Comparison of ENCODE assay signal across 12 mouse cellular contexts in the genomic region with DNA sequence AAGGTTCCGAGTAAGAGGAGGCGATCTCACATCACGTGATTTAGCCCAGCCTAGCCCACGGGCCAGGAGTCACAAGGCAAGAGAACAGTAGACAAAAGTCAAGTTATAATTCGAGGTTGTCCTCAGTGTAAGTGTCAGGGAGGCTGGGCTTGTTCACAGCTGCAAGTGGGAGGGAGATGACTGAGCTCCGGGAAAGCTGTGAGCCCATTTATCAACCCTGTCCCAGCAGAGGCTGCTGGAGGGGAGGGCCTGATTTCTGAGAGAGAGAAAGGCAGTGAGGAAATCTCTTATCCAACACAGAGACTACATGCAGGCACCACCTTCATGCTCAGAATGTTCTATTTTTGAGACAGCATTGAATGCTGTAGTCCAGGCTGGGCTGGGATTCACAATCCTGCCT. TPM values are rescaled to one million over a fixed set of nuclear protein-coding genes. Genes with fewer than 3 reads are reported as not detected.
DNase-seq lines count a peak whose midpoint lies in the region; ATAC-seq lines count a peak whose summit lies in the region.
"Had no signal": no experiment of that assay in that cellular context is flagged by ENCODE, and none has a peak within 500 bp of the region (broad histone marks: within the 10 kb centered on the region; RNA-seq: fewer than 3 reads in every experiment).

No protein-coding gene starts in this region.

- peaks cover 7% of the 10 kb centered on the region; the same call in 1 of the 2 replicates for H3K4me1 ChIP-seq in neural tube, embryonic 14.5 days (ENCODE audit: control insufficient read depth, insufficient read depth, low read length)
- peaks cover 27% of the 10 kb centered on the region for H3K4me1 ChIP-seq in midbrain, embryonic 10.5 days

- no peak overlapping the region for H3K4me2 ChIP-seq in neural tube, embryonic 14.5 days (ENCODE audit: low read depth, low read length)
- H3K4me2 ChIP-seq: midbrain, embryonic 15.5 days had no signal

- ATAC-seq in neural tube, embryonic 14.5 days (ENCODE audit: low read depth) = no peak
- ATAC-seq: hindbrain, postnatal 0 days; midbrain, embryonic 15.5 days had no signal

- no peaks in the 10 kb centered on the region for H3K27me3 ChIP-seq in neural tube, embryonic 14.5 days (ENCODE audit: control insufficient read depth, insufficient read depth, low read length)
- H3K27me3 ChIP-seq in midbrain, embryonic 10.5 days (ENCODE audit: low read depth, poor library complexity, severe bottlenecking) = no peaks in the 10 kb centered on the region
- H3K27me3 ChIP-seq: midbrain, embryonic 15.5 days had no signal

- WGBS in neural tube, embryonic 14.5 days = 12% methylated on average over 6 of the region's 6 CpGs
- WGBS in midbrain, embryonic 10.5 days = 63% methylated on average over 6 of the region's 6 CpGs

- peak; percentile 31 for DNase-seq in embryo, embryonic 10.5 days (ENCODE audit: low spot score)
- DNase-seq in embryo, embryonic 11 days = no peak
- peak; percentile 53 to 57 for DNase-seq in right cerebral cortex, adult 2 months (ENCODE audit: low spot score in 2 of 2)
- no peak for DNase-seq in right cerebral cortex, postnatal 4 days
- DNase-seq in left cerebral cortex, postnatal 25 days (ENCODE audit: low spot score in 2 of 2) = peak; percentile 49 to 87
- DNase-seq in cerebellum, adult 11 months = no peak
- DNase-seq in midbrain, embryonic 10.5 days (ENCODE audit: low spot score) = no peak
- DNase-seq: cerebellum, adult 8-10 months; heart, adult 2 months had no signal

- no peaks in the 10 kb centered on the region for H3K36me3 ChIP-seq in neural tube, embryonic 14.5 days (ENCODE audit: control insufficient read depth, insufficient read depth, low read length)
- H3K36me3 ChIP-seq in midbrain, embryonic 10.5 days = no peaks in the 10 kb centered on the region
- H3K36me3 ChIP-seq: midbrain, embryonic 15.5 days had no signal

- H3K9ac ChIP-seq in neural tube, embryonic 14.5 days (replicated peaks; ENCODE audit: low read depth, low read length) = 0 out of 2 replicates have a peak overlapping the region, but pooled peaks have one; percentile 16
- H3K9ac ChIP-seq: midbrain, embryonic 15.5 days had no signal

- no peak overlapping the region for H3K4me3 ChIP-seq in neural tube, embryonic 14.5 days (ENCODE audit: low read depth, low read length)
- H3K4me3 ChIP-seq in midbrain, embryonic 10.5 days = no peak overlapping the region
- H3K4me3 ChIP-seq: heart, adult 2 months; midbrain, embryonic 15.5 days had no signal

- H3K27ac ChIP-seq in neural tube, embryonic 14.5 days (ENCODE audit: low read depth, low read length) = no peak overlapping the region
- no peak overlapping the region for H3K27ac ChIP-seq in midbrain, embryonic 10.5 days (replicated peaks)
- H3K27ac ChIP-seq: heart, adult 2 months; hindbrain, postnatal 0 days; midbrain, embryonic 15.5 days had no signal

- no peaks in the 10 kb centered on the region for H3K9me3 ChIP-seq in neural tube, embryonic 14.5 days (ENCODE audit: control insufficient read depth, low read length)
- no peaks in the 10 kb centered on the region for H3K9me3 ChIP-seq in midbrain, embryonic 10.5 days (replicated peaks)
- H3K9me3 ChIP-seq: midbrain, embryonic 15.5 days had no signal

- intact Hi-C loops in left cerebral cortex, postnatal 25 days (cut with DNase I) = no loop called here

RNA-seq across cellular contexts. Expression of a gene that starts 15.9 kb away (rescaled TPM):
- 10 to 100 TPM; 17.0 to 17.8 TPM for total RNA-seq in left cerebral cortex, postnatal 25 days (2021)
- polyA plus RNA-seq in neural tube, embryonic 14.5 days (2014; fragmentation: Nextera tagmentation; extraction: Ambion mirVana) = 4.6 and 5.3 TPM in 2 replicates
- 2.8 and 3.4 TPM in 2 replicates for polyA plus RNA-seq in midbrain, embryonic 10.5 days (2016; fragmentation: Nextera tagmentation; extraction: Ambion mirVana)

RNA-seq across cellular contexts. Expression of a gene that starts 39.9 kb away (rescaled TPM):
- total RNA-seq in left cerebral cortex, postnatal 25 days (2021) = 10 to 100 TPM; 17.7 to 18.8 TPM
- 10.8 and 11.4 TPM in 2 replicates for polyA plus RNA-seq in neural tube, embryonic 14.5 days (2014; fragmentation: Nextera tagmentation; extraction: Ambion mirVana)
- 18.6 and 18.8 TPM in 2 replicates for polyA plus RNA-seq in midbrain, embryonic 10.5 days (2016; fragmentation: Nextera tagmentation; extraction: Ambion mirVana)

RNA-seq across cellular contexts. Expression of a gene that starts 44.2 kb away (rescaled TPM):
- 1 to 10 TPM; 1.9 to 2.0 TPM for total RNA-seq in left cerebral cortex, postnatal 25 days (2021)
- 0.50 and 1.8 TPM in 2 replicates for polyA plus RNA-seq in neural tube, embryonic 14.5 days (2014; fragmentation: Nextera tagmentation; extraction: Ambion mirVana)
- polyA plus RNA-seq in midbrain, embryonic 10.5 days (2016; fragmentation: Nextera tagmentation; extraction: Ambion mirVana) = 1.0 and 1.3 TPM in 2 replicates

Comparison
In these comparisons a context has a peak if more than half of its experiments do, and no peak if none do; other contexts are left out.
1. DNase-seq: peak in embryo, embryonic 10.5 days (single experiment), right cerebral cortex, adult 2 months (2 of 2) and left cerebral cortex, postnatal 25 days (2 of 2); none in embryo, embryonic 11 days (single experiment), right cerebral cortex, postnatal 4 days (single experiment), cerebellum, adult 11 months (single experiment) and midbrain, embryonic 10.5 days (single experiment).